Comparison of ENCODE assay signal across 11 mouse cellular contexts in genomic region chr2:35589800-35590199, GRCm38 (mm10). TPM values are rescaled to one million over a fixed set of nuclear protein-coding genes. Genes with fewer than 3 reads are reported as not detected.
DNase-seq lines count a peak whose midpoint lies in the region; ATAC-seq lines count a peak whose summit lies in the region.
"Had no signal": no experiment of that assay in that cellular context is flagged by ENCODE, and none has a peak within 500 bp of the region (broad histone marks: within the 10 kb centered on the region; RNA-seq: fewer than 3 reads in every experiment).

No protein-coding gene starts in this region.

- 0 out of 2 replicates have a peak, but pooled peaks cover 2% of the 10 kb centered on the region for H3K27me3 ChIP-seq in limb, embryonic 15.5 days
- H3K27me3 ChIP-seq: embryonic facial prominence, embryonic 15.5 days had no signal

- H3K36me3 ChIP-seq in limb, embryonic 15.5 days: no peaks in the 10 kb centered on the region
- H3K36me3 ChIP-seq: embryonic facial prominence, embryonic 15.5 days; hindbrain, embryonic 12.5 days had no signal

- no peaks in the 10 kb centered on the region for H3K9me3 ChIP-seq in limb, embryonic 15.5 days
- H3K9me3 ChIP-seq: embryonic facial prominence, embryonic 15.5 days; hindbrain, embryonic 12.5 days; megakaryocyte, embryonic 14.5 days had no signal

- WGBS in limb, embryonic 15.5 days: 45% methylated on average over 4 of the region's 4 CpGs

- intact Hi-C loops in heart, postnatal 10 days (cut with DNase I): no loop called here
- intact Hi-C loops in left cerebral cortex, postnatal 36 days (cut with DNase I): no loop called here
- intact Hi-C loops in left cerebral cortex, postnatal 4 days (cut with DNase I): no loop called here

- no peak overlapping the region for H3K27ac ChIP-seq in limb, embryonic 15.5 days
- H3K27ac ChIP-seq: embryonic facial prominence, embryonic 15.5 days; hindbrain, embryonic 12.5 days had no signal

- H3K9ac ChIP-seq in limb, embryonic 15.5 days: no peak overlapping the region
- H3K9ac ChIP-seq: embryonic facial prominence, embryonic 15.5 days; hindbrain, embryonic 12.5 days had no signal

- peaks cover 23% of the 10 kb centered on the region for H3K4me1 ChIP-seq in limb, embryonic 15.5 days

- 0 out of 2 replicates have a peak, but pooled peaks have one; percentile 32 for ATAC-seq in limb, embryonic 15.5 days (ENCODE audit: insufficient number of reproducible peaks, low FRiP score, low TSS enrichment, low read depth)

- DNase-seq in Muller cell, postnatal 12 days (ENCODE audit: inconsistent ontology term): peak; percentile 86
- DNase-seq in adrenal gland, adult 8-10 months: peak; percentile 75
- DNase-seq in heart, postnatal 10 days: peak; percentile 83 to 87
- no peak for DNase-seq in cerebellum, adult 8-10 months
- DNase-seq in left cerebral cortex, postnatal 36 days (ENCODE audit: low spot score in 2 of 2): no peak
- DNase-seq in left cerebral cortex, postnatal 4 days: no peak
- no peak for DNase-seq in layer of hippocampus, adult 9-11 months

- no peak overlapping the region for H3K4me2 ChIP-seq in limb, embryonic 15.5 days
- H3K4me2 ChIP-seq: embryonic facial prominence, embryonic 15.5 days; hindbrain, embryonic 12.5 days had no signal

- H3K4me3 ChIP-seq in limb, embryonic 15.5 days: no peak overlapping the region
- H3K4me3 ChIP-seq: embryonic facial prominence, embryonic 15.5 days; hindbrain, embryonic 12.5 days; megakaryocyte, embryonic 14.5 days had no signal

RNA-seq across cellular contexts. Expression of gene Dab2ip, which starts 31.7 kb away (rescaled TPM):
- total RNA-seq in adrenal gland, adult 8-10 months (2022): 10 to 100 TPM; 84.5 to 95.8 (median 90.0) TPM
- total RNA-seq in heart, postnatal 10 days (2021): 10 to 100 TPM; 55.7 to 64.7 TPM
- polyA plus RNA-seq in limb, embryonic 15.5 days (2015; fragmentation: Nextera tagmentation; extraction: Ambion mirVana): 57.8 and 60.6 TPM in 2 replicates
- 100 to 1,000 TPM; 144 to 156 TPM for total RNA-seq in left cerebral cortex, postnatal 36 days (2021)
- total RNA-seq in left cerebral cortex, postnatal 4 days (2021): 100 to 1,000 TPM; 125 to 135 TPM

Comparison
In these comparisons a context has a peak if more than half of its experiments do, and no peak if none do; other contexts are left out.
1. DNase-seq: peak in Muller cell, postnatal 12 days (single experiment), adrenal gland, adult 8-10 months (single experiment) and heart, postnatal 10 days (2 of 2); none in cerebellum, adult 8-10 months (single experiment), left cerebral cortex, postnatal 36 days (0 of 2), left cerebral cortex, postnatal 4 days (single experiment) and layer of hippocampus, adult 9-11 months (single experiment).